Mouse (Mus musculus): ENCODE measurements around the gene Fxr2. TPM values are rescaled to one million over a fixed set of nuclear protein-coding genes. Genes with fewer than 3 reads are reported as not detected.

The Fxr2 gene
- polyA plus RNA-seq, 1 experiment, result 104 TPM

GRCm38 (mm10) chr11:69670786-69671725 lies 38.3 kb downstream of the Fxr2 start:
- H3K4me2 ChIP-seq (ENCODE audit: low read depth), result peak overlapping the region; percentile 96
- peak overlapping the region; percentile 99 for H3K4me3 ChIP-seq
- no peaks in the 10 kb centered on the region for H3K27me3 ChIP-seq (ENCODE audit: control insufficient read depth, insufficient read depth, insufficient read length)
- peak overlapping the region; percentile 97 for H3ac ChIP-seq (ENCODE audit: control insufficient read depth, insufficient read length)
- peaks cover 71% of the 10 kb centered on the region for H3K36me3 ChIP-seq (ENCODE audit: control insufficient read depth, insufficient read depth)
- no peak for TF ChIP-seq MAX (IDR thresholded peaks at IDR 0.05; ENCODE audit: low read depth)
- TF ChIP-seq POLR2AphosphoS2 (IDR thresholded peaks at IDR 0.05; ENCODE audit: insufficient read length, low read depth), result peak; percentile 97
- TF ChIP-seq TCF3 (IDR thresholded peaks at IDR 0.05; ENCODE audit: insufficient read length, low read depth), result no peak
- TF ChIP-seq MYOG (IDR thresholded peaks at IDR 0.05; ENCODE audit: control insufficient read depth in 1 of 3, insufficient read depth in 1 of 3, insufficient read length in 2 of 3, low read depth in 2 of 3), result peak in 1 of 3 experiments; percentile 28
- no peak for TF ChIP-seq SRF (IDR thresholded peaks at IDR 0.05; ENCODE audit: control insufficient read depth, insufficient read length, low read depth)
- TF ChIP-seq CEBPB (IDR thresholded peaks at IDR 0.05; ENCODE audit: insufficient read depth, poor library complexity, severe bottlenecking), result peak; percentile 96
- no peak for TF ChIP-seq E2F4 (IDR thresholded peaks at IDR 0.05; ENCODE audit: insufficient read depth)
- peak in 1 of 3 experiments; percentile 21 for TF ChIP-seq MYOD1 (IDR thresholded peaks at IDR 0.05; ENCODE audit: control insufficient read depth in 1 of 3, insufficient read length in 2 of 3, low read depth in 2 of 3)
- peak; percentile 76 for TF ChIP-seq POLR2A (IDR thresholded peaks at IDR 0.05; ENCODE audit: insufficient read length, low read depth)
- TF ChIP-seq TCF12 (IDR thresholded peaks at IDR 0.05; ENCODE audit: insufficient read depth, poor library complexity, severe bottlenecking), result no peak
- no peak for TF ChIP-seq USF1 (IDR thresholded peaks at IDR 0.05; ENCODE audit: low read depth)
- no peak for TF ChIP-seq REST (IDR thresholded peaks at IDR 0.05; ENCODE audit: insufficient read depth, insufficient read length)
- H3K79me2 ChIP-seq (ENCODE audit: control insufficient read depth, insufficient read depth), result peaks cover 39% of the 10 kb centered on the region

- Histone ChIP-seq H3K79me2 (ENCODE audit: control insufficient read depth, insufficient read depth) (peaks cover 39% of the 10 kb centered on the region), H3K4me2 (ENCODE audit: low read depth) (no peak overlapping the region), H3K27me3 (ENCODE audit: control insufficient read depth, insufficient read depth, insufficient read length) (no peaks in the 10 kb centered on the region), H3K4me3 (peak overlapping the region; percentile 99), H3ac (ENCODE audit: control insufficient read depth, insufficient read length) (peak overlapping the region; percentile 97), H3K36me3 (ENCODE audit: control insufficient read depth, insufficient read depth) (peaks cover 71% of the 10 kb centered on the region)
- no peak for TF ChIP-seq MYOG (IDR thresholded peaks at IDR 0.05; ENCODE audit: control insufficient read depth in 1 of 3, insufficient read depth in 1 of 3, insufficient read length in 2 of 3, low read depth in 2 of 3)
- no peak for TF ChIP-seq MYOD1 (IDR thresholded peaks at IDR 0.05; ENCODE audit: control insufficient read depth in 1 of 3, insufficient read length in 2 of 3, low read depth in 2 of 3)
- no peak for TF ChIP-seq POLR2A (IDR thresholded peaks at IDR 0.05; ENCODE audit: insufficient read length, low read depth)
- no peak for TF ChIP-seq MAX (IDR thresholded peaks at IDR 0.05; ENCODE audit: low read depth)
- no peak for TF ChIP-seq TCF3 (IDR thresholded peaks at IDR 0.05; ENCODE audit: insufficient read length, low read depth)
- no peak for TF ChIP-seq E2F4 (IDR thresholded peaks at IDR 0.05; ENCODE audit: insufficient read depth)
- TF ChIP-seq TCF12 (IDR thresholded peaks at IDR 0.05; ENCODE audit: insufficient read depth, poor library complexity, severe bottlenecking), result no peak
- TF ChIP-seq USF1 (IDR thresholded peaks at IDR 0.05; ENCODE audit: low read depth), result no peak
- TF ChIP-seq POLR2AphosphoS2 (IDR thresholded peaks at IDR 0.05; ENCODE audit: insufficient read length, low read depth), result no peak
Observed at GRCm38 (mm10) chr11:69671726-69672124, 38.9 kb downstream of the Fxr2 start.

GRCm38 (mm10) chr11:69672211-69672706 lies 39.5 kb downstream of the Fxr2 start, which contains the start of gene Eif4a1:
Gene Eif4a1, minus strand, starts transcription at chr11:69672423.
- peak; percentile 84 for TF ChIP-seq MAX (IDR thresholded peaks at IDR 0.05; ENCODE audit: low read depth)
- no peak for TF ChIP-seq TCF12 (IDR thresholded peaks at IDR 0.05; ENCODE audit: insufficient read depth, poor library complexity, severe bottlenecking)
- peak; percentile 93 for TF ChIP-seq USF1 (IDR thresholded peaks at IDR 0.05; ENCODE audit: low read depth)
- TF ChIP-seq MYOD1 (IDR thresholded peaks at IDR 0.05; ENCODE audit: control insufficient read depth in 1 of 3, insufficient read length in 2 of 3, low read depth in 2 of 3), result no peak
- no peak for TF ChIP-seq TCF3 (IDR thresholded peaks at IDR 0.05; ENCODE audit: insufficient read length, low read depth)
- no peak for TF ChIP-seq CEBPB (IDR thresholded peaks at IDR 0.05; ENCODE audit: insufficient read depth, poor library complexity, severe bottlenecking)
- no peak for TF ChIP-seq MYOG (IDR thresholded peaks at IDR 0.05; ENCODE audit: control insufficient read depth in 1 of 3, insufficient read depth in 1 of 3, insufficient read length in 2 of 3, low read depth in 2 of 3)
- no peak for TF ChIP-seq REST (IDR thresholded peaks at IDR 0.05; ENCODE audit: insufficient read depth, insufficient read length)
- no peak for TF ChIP-seq E2F4 (IDR thresholded peaks at IDR 0.05; ENCODE audit: insufficient read depth)
- TF ChIP-seq POLR2AphosphoS2 (IDR thresholded peaks at IDR 0.05; ENCODE audit: insufficient read length, low read depth), result peak; percentile 98
- peak; percentile 65 for TF ChIP-seq SRF (IDR thresholded peaks at IDR 0.05; ENCODE audit: control insufficient read depth, insufficient read length, low read depth)
- TF ChIP-seq POLR2A (IDR thresholded peaks at IDR 0.05; ENCODE audit: insufficient read length, low read depth), result peak; percentile 67
- H3ac ChIP-seq (ENCODE audit: control insufficient read depth, insufficient read length), result peak within 1 kb of the TSS; percentile 97
- H3K4me2 ChIP-seq (ENCODE audit: low read depth), result peak within 1 kb of the TSS; percentile 100
- H3K4me3 ChIP-seq, result peak within 1 kb of the TSS; percentile 99
- peaks cover 74% of the 10 kb centered on the region for H3K36me3 ChIP-seq (ENCODE audit: control insufficient read depth, insufficient read depth)
- peaks cover 39% of the 10 kb centered on the region for H3K79me2 ChIP-seq (ENCODE audit: control insufficient read depth, insufficient read depth)
- H3K27me3 ChIP-seq (ENCODE audit: control insufficient read depth, insufficient read depth, insufficient read length), result no peaks in the 10 kb centered on the region

- no peaks in the 10 kb centered on the region for H3K27me3 ChIP-seq (ENCODE audit: control insufficient read depth, insufficient read depth, insufficient read length)
- peaks cover 28% of the 10 kb centered on the region for H3K79me2 ChIP-seq (ENCODE audit: control insufficient read depth, insufficient read depth)
- H3K4me2 ChIP-seq (ENCODE audit: low read depth), result no peak overlapping the region
- peaks cover 42% of the 10 kb centered on the region for H3K36me3 ChIP-seq (ENCODE audit: control insufficient read depth, insufficient read depth)
- TF ChIP-seq MYOG (IDR thresholded peaks at IDR 0.05; ENCODE audit: control insufficient read depth in 1 of 3, insufficient read depth in 1 of 3, insufficient read length in 2 of 3, low read depth in 2 of 3) (no peak), TCF3 (IDR thresholded peaks at IDR 0.05; ENCODE audit: insufficient read length, low read depth) (no peak), REST (IDR thresholded peaks at IDR 0.05; ENCODE audit: insufficient read depth, insufficient read length) (no peak)
- H3ac ChIP-seq (ENCODE audit: control insufficient read depth, insufficient read length), result no peak overlapping the region
- no peak overlapping the region for H3K4me3 ChIP-seq
Observed at GRCm38 (mm10) chr11:69679144-69679543, 46.4 kb downstream of the Fxr2 start.

Data from myocyte (in vitro differentiated cells).